8 mouse cellular contexts compared by ENCODE assay signal in genomic region chr9:55326515-55327233, GRCm38 (mm10). TPM values are rescaled to one million over a fixed set of nuclear protein-coding genes. Genes with fewer than 3 reads are reported as not detected.
DNase-seq lines count a peak whose midpoint lies in the region; ATAC-seq lines count a peak whose summit lies in the region.

Gene Nrg4, minus strand, starts transcription at chr9:55326844.
Gene Tmem266, plus strand, starts transcription at chr9:55326913.

- intact Hi-C loops in heart, postnatal 25 days (cut with DNase I) = loop anchor here (5.0 kb wide), 1 partner anchor 179 kb away; the partner anchor contains the start of gene Ube2q2

- H3K4me1 ChIP-seq in brown adipose tissue, adult 24 weeks (ENCODE audit: control insufficient read depth, insufficient read depth, insufficient read length, low read length) = no peaks in the 10 kb centered on the region; the same call in 1 of the 2 replicates
- H3K4me1 ChIP-seq in forebrain, embryonic 15.5 days = peaks cover 10% of the 10 kb centered on the region
- H3K4me1 ChIP-seq in lung, embryonic 15.5 days = peaks cover 6% of the 10 kb centered on the region; the same call in 1 of the 2 replicates

- peak; percentile 20 to 21 for DNase-seq in CD8-positive naive resting alpha-beta T cell, adult 2 months (ENCODE audit: low read depth in 2 of 2, low spot score in 2 of 2)
- DNase-seq in heart, postnatal 25 days (ENCODE audit: low spot score) = peak; percentile 48
- DNase-seq in layer of hippocampus, adult 8-10 months (ENCODE audit: low spot score in 2 of 2) = peak; percentile 29 to 63
- peak; percentile 45 for DNase-seq in ovary, postnatal 10 days (ENCODE audit: low spot score)
- DNase-seq in thymus, postnatal 0 days (ENCODE audit: low spot score) = peak; percentile 78

- H3K4me3 ChIP-seq in brown adipose tissue, adult 24 weeks (ENCODE audit: insufficient read depth, low read depth, low read length) = peak within 1 kb of the TSS; percentile 98
- H3K4me3 ChIP-seq in forebrain, embryonic 15.5 days = peak within 1 kb of the TSS; percentile 74
- peak within 1 kb of the TSS; percentile 72 for H3K4me3 ChIP-seq in lung, embryonic 15.5 days

- H3K9me3 ChIP-seq in forebrain, embryonic 15.5 days = no peaks in the 10 kb centered on the region
- no peaks in the 10 kb centered on the region for H3K9me3 ChIP-seq in lung, embryonic 15.5 days

- peak; percentile 93 for ATAC-seq in forebrain, embryonic 15.5 days (replicated peaks)
- peak; percentile 90 for ATAC-seq in lung, embryonic 15.5 days (ENCODE audit: borderline replicate concordance, extremely low read depth, low FRiP score, low TSS enrichment)

- H3K4me2 ChIP-seq in forebrain, embryonic 15.5 days (replicated peaks) = peak within 1 kb of the TSS; percentile 50
- H3K4me2 ChIP-seq in lung, embryonic 15.5 days = peak within 1 kb of the TSS; percentile 95

- no peak within 1 kb of the TSS for H3K27ac ChIP-seq in brown adipose tissue, adult 24 weeks (replicated peaks; ENCODE audit: low read depth, low read length)
- 0 out of 2 replicates have a peak within 1 kb of the TSS, but pooled peaks have one; percentile 47 for H3K27ac ChIP-seq in forebrain, embryonic 15.5 days (replicated peaks)
- no peak within 1 kb of the TSS for H3K27ac ChIP-seq in lung, embryonic 15.5 days

- peaks cover 7% of the 10 kb centered on the region; the same call in 1 of the 2 replicates for H3K27me3 ChIP-seq in forebrain, embryonic 15.5 days
- H3K27me3 ChIP-seq in lung, embryonic 15.5 days = peaks cover 64% of the 10 kb centered on the region

- no peaks in the 10 kb centered on the region for H3K36me3 ChIP-seq in forebrain, embryonic 15.5 days
- H3K36me3 ChIP-seq in lung, embryonic 15.5 days = no peaks in the 10 kb centered on the region

- WGBS in forebrain, embryonic 15.5 days = under 1% methylated on average over 67 of the region's 82 CpGs
- WGBS in lung, embryonic 15.5 days = under 1% methylated on average over 52 of the region's 82 CpGs

- peak within 1 kb of the TSS; percentile 77 for H3K9ac ChIP-seq in forebrain, embryonic 15.5 days (replicated peaks)
- H3K9ac ChIP-seq in lung, embryonic 15.5 days = peak within 1 kb of the TSS; percentile 69

RNA-seq across cellular contexts. Expression of gene Nrg4, which starts in this region (rescaled TPM):
- 184 and 242 TPM in 2 replicates for polyA plus RNA-seq in brown adipose tissue, adult 24 weeks (2012; ENCODE audit: insufficient read depth, insufficient read length, missing spikeins)
- polyA plus RNA-seq in forebrain, embryonic 15.5 days (2015; fragmentation: Nextera tagmentation; extraction: Ambion mirVana) = 1.6 and 1.8 TPM in 2 replicates
- 1 to 10 TPM; 1.2 TPM for total RNA-seq in heart, postnatal 25 days (2021)
- total RNA-seq in layer of hippocampus, adult 8-10 months (2022) = under 1 TPM in 3 of 4 experiments, not detected in 1; 0.33 to 0.93 (median 0.65) TPM
- polyA plus RNA-seq in lung, embryonic 15.5 days (2015; fragmentation: Nextera tagmentation; extraction: Ambion mirVana) = 1.0 and 1.1 TPM in 2 replicates
- polyA plus RNA-seq in thymus, postnatal 0 days (2015; fragmentation: Nextera tagmentation; extraction: Ambion mirVana) = 1.6 and 1.7 TPM in 2 replicates

RNA-seq across cellular contexts. Expression of gene Tmem266, which starts in this region (rescaled TPM):
- 1.1 and 1.5 TPM in 2 replicates for polyA plus RNA-seq in brown adipose tissue, adult 24 weeks (2012; ENCODE audit: insufficient read depth, insufficient read length, missing spikeins)
- 1.4 and 1.7 TPM in 2 replicates for polyA plus RNA-seq in forebrain, embryonic 15.5 days (2015; fragmentation: Nextera tagmentation; extraction: Ambion mirVana)
- total RNA-seq in heart, postnatal 25 days (2021) = 1 to 10 TPM; 1.8 to 1.9 TPM
- total RNA-seq in layer of hippocampus, adult 8-10 months (2022) = 1 to 10 TPM; 5.8 to 7.7 (median 6.0) TPM
- 0.15 and 0.24 TPM in 2 replicates for polyA plus RNA-seq in lung, embryonic 15.5 days (2015; fragmentation: Nextera tagmentation; extraction: Ambion mirVana)
- polyA plus RNA-seq in thymus, postnatal 0 days (2015; fragmentation: Nextera tagmentation; extraction: Ambion mirVana) = 0.13 TPM in 1 of 2 replicates, not detected in the other

Comparison
In these comparisons a context has a peak if more than half of its experiments do, and no peak if none do; other contexts are left out.
1. RNA of gene Nrg4 (polyA plus RNA-seq): 184 to 242 TPM in brown adipose tissue, adult 24 weeks; 1.6 to 1.8 TPM in forebrain, embryonic 15.5 days, 1.6 to 1.7 TPM in thymus, postnatal 0 days and 1.0 to 1.1 TPM in lung, embryonic 15.5 days; every median in the first group is over 10 times any median in the second.
2. DNase-seq: peak in every context shown above with its lines; median percentile 78 in thymus, postnatal 0 days; 48 in heart, postnatal 25 days; 46 in layer of hippocampus, adult 8-10 months; 45 in ovary, postnatal 10 days; 20 in CD8-positive naive resting alpha-beta T cell, adult 2 months.
3. Peak in every context shown above with its lines, with median percentiles within 50 percentile points of each other: H3K4me3 ChIP-seq.